15 mouse cellular contexts compared by ENCODE assay signal in the genomic region with DNA sequence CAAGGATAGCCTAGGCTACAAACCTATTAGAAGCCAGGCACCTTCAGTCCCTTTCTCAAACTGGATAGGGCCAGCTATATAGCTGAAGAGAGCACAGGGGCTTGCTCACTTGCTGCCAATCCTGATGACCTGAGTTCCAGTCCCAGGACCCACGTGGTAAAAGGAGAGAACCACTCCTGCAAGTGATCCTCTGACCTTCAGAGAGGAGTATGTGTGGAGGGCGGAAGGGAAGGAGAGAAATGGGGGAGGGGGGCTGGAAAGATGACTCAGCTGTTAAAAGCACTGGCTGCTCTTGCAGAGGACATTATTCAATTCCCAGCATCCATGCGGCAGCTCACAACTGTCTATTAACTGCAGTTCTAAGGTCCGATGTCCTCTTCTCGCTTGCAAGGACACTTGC. TPM values are rescaled to one million over a fixed set of nuclear protein-coding genes. Genes with fewer than 3 reads are reported as not detected.
DNase-seq lines count a peak whose midpoint lies in the region; ATAC-seq and TF ChIP-seq lines count a peak whose summit lies in the region.
"Had no signal": no experiment of that assay in that cellular context is flagged by ENCODE, and none has a peak within 500 bp of the region (broad histone marks: within the 10 kb centered on the region; RNA-seq: fewer than 3 reads in every experiment).

No protein-coding gene starts in this region.

- no peak overlapping the region for H3K4me2 ChIP-seq in heart, embryonic 14.5 days (ENCODE audit: low read length)
- H3K4me2 ChIP-seq in lung, postnatal 0 days (replicated peaks; ENCODE audit: low read depth, low read length), result no peak overlapping the region
- H3K4me2 ChIP-seq in intestine, embryonic 16.5 days (ENCODE audit: low read depth, low read length), result no peak overlapping the region
- no peak overlapping the region for H3K4me2 ChIP-seq in midbrain, postnatal 0 days (ENCODE audit: low read depth, low read length, poor library complexity, severe bottlenecking)
- H3K4me2 ChIP-seq: forebrain, embryonic 13.5 days had no signal

- 57% methylated on average over 5 of the region's 5 CpGs for WGBS in heart, embryonic 14.5 days
- WGBS in lung, postnatal 0 days, result 53% methylated on average over 5 of the region's 5 CpGs
- WGBS in lung, adult 2 months, result 57% methylated on average over 5 of the region's 5 CpGs
- WGBS in intestine, embryonic 16.5 days, result 55% methylated on average over 5 of the region's 5 CpGs
- 72% methylated on average over 5 of the region's 5 CpGs for WGBS in midbrain, postnatal 0 days

- TF ChIP-seq CTCF in lung, postnatal 0 days (IDR thresholded peaks at IDR 0.05), result no peak
- TF ChIP-seq CTCF in lung, adult 2 months (IDR thresholded peaks at IDR 0.05; ENCODE audit: insufficient read depth, low read length), result no peak
- TF ChIP-seq CTCF in midbrain, postnatal 0 days (IDR thresholded peaks at IDR 0.05), result no peak

- peaks cover 14 to 27% of the 10 kb centered on the region in 2 experiments for H3K4me1 ChIP-seq in heart, embryonic 14.5 days (ENCODE audit: control insufficient read depth in 2 of 2, insufficient read depth in 2 of 2, low read length in 2 of 2)
- H3K4me1 ChIP-seq in lung, postnatal 0 days (ENCODE audit: insufficient read depth, low read depth, low read length), result peaks cover 16% of the 10 kb centered on the region; the same call in 1 of the 2 replicates
- H3K4me1 ChIP-seq in lung, adult 2 months (ENCODE audit: control insufficient read depth, insufficient read depth, low read length), result peaks cover 8% of the 10 kb centered on the region; the same call in 1 of the 2 replicates
- peaks cover 23% of the 10 kb centered on the region for H3K4me1 ChIP-seq in intestine, embryonic 16.5 days (ENCODE audit: control insufficient read depth, insufficient read depth, low read length)
- no peaks in the 10 kb centered on the region for H3K4me1 ChIP-seq in midbrain, postnatal 0 days (ENCODE audit: insufficient read depth, low read length)

- no peaks in the 10 kb centered on the region for H3K36me3 ChIP-seq in heart, embryonic 14.5 days (ENCODE audit: control insufficient read depth, insufficient read depth, low read length)
- no peaks in the 10 kb centered on the region for H3K36me3 ChIP-seq in lung, postnatal 0 days (ENCODE audit: insufficient read depth, low read length)
- no peaks in the 10 kb centered on the region for H3K36me3 ChIP-seq in intestine, embryonic 16.5 days (ENCODE audit: control insufficient read depth, insufficient read depth, low read length)
- no peaks in the 10 kb centered on the region for H3K36me3 ChIP-seq in midbrain, postnatal 0 days (ENCODE audit: insufficient read depth, low read length)

- H3K4me3 ChIP-seq in heart, embryonic 14.5 days (ENCODE audit: control insufficient read depth in 1 of 2, insufficient read depth in 1 of 2, low read depth in 1 of 2, low read length in 2 of 2), result no peak overlapping the region
- H3K4me3 ChIP-seq in lung, postnatal 0 days (ENCODE audit: low read depth, low read length), result no peak overlapping the region
- no peak overlapping the region for H3K4me3 ChIP-seq in lung, adult 2 months (replicated peaks; ENCODE audit: extremely low read depth, low read depth, low read length)
- no peak overlapping the region for H3K4me3 ChIP-seq in intestine, embryonic 16.5 days (ENCODE audit: low read length)
- H3K4me3 ChIP-seq in midbrain, postnatal 0 days (ENCODE audit: low read depth, low read length), result no peak overlapping the region
- H3K4me3 ChIP-seq: forebrain, embryonic 13.5 days had no signal

- intact Hi-C loops in heart, postnatal 36 days (cut with DNase I), result no loop called here

- DNase-seq in heart, postnatal 36 days, result no peak
- no peak for DNase-seq in lung, postnatal 0 days (ENCODE audit: low spot score)
- no peak for DNase-seq in lung, adult 2 months
- DNase-seq in frontal cortex, postnatal 10 days (ENCODE audit: low spot score in 2 of 2), result no peak
- DNase-seq in midbrain, postnatal 0 days (ENCODE audit: low spot score), result no peak
- no peak for DNase-seq in urinary bladder, adult 2 months (ENCODE audit: low spot score)
- DNase-seq: cerebellum, adult 9-10 months; gastrocnemius, postnatal 36 days; midbrain, embryonic 14.5 days; right cerebral cortex, adult 18-20 months; thymus, postnatal 36 days had no signal

- no peaks in the 10 kb centered on the region for H3K9me3 ChIP-seq in heart, embryonic 14.5 days (ENCODE audit: control insufficient read depth, low read length)
- H3K9me3 ChIP-seq in lung, postnatal 0 days (ENCODE audit: low read length), result no peaks in the 10 kb centered on the region
- H3K9me3 ChIP-seq in intestine, embryonic 16.5 days (ENCODE audit: control insufficient read depth, low read length), result no peaks in the 10 kb centered on the region
- H3K9me3 ChIP-seq in midbrain, postnatal 0 days (ENCODE audit: low read length), result no peaks in the 10 kb centered on the region
- H3K9me3 ChIP-seq: forebrain, embryonic 13.5 days had no signal

- H3K27me3 ChIP-seq in heart, embryonic 14.5 days (ENCODE audit: control insufficient read depth, insufficient read depth, low read length), result no peaks in the 10 kb centered on the region
- no peaks in the 10 kb centered on the region for H3K27me3 ChIP-seq in lung, postnatal 0 days (replicated peaks; ENCODE audit: insufficient read depth, low read length)
- no peaks in the 10 kb centered on the region for H3K27me3 ChIP-seq in intestine, embryonic 16.5 days (replicated peaks; ENCODE audit: control insufficient read depth, insufficient read depth, low read length)
- 0 out of 2 replicates have a peak, but pooled peaks cover 3% of the 10 kb centered on the region for H3K27me3 ChIP-seq in midbrain, postnatal 0 days (ENCODE audit: insufficient read depth, low read length)

- H3K27ac ChIP-seq in heart, embryonic 14.5 days (replicated peaks in 1 of 2; ENCODE audit: control insufficient read depth in 1 of 2, insufficient read depth in 1 of 2, low read depth in 2 of 2, low read length in 2 of 2), result peak overlapping the region; percentile 9 to 39; a peak in 2 of 4 replicates
- H3K27ac ChIP-seq in lung, postnatal 0 days (ENCODE audit: low read length), result peak overlapping the region; percentile 96
- 0 out of 2 replicates have a peak overlapping the region, but pooled peaks have one; percentile 21 for H3K27ac ChIP-seq in intestine, embryonic 16.5 days (ENCODE audit: low read length)
- H3K27ac ChIP-seq in midbrain, postnatal 0 days (ENCODE audit: low read depth, low read length), result no peak overlapping the region
- H3K27ac ChIP-seq: forebrain, embryonic 13.5 days; hindbrain, postnatal 0 days had no signal

- no peak overlapping the region for H3K9ac ChIP-seq in heart, embryonic 14.5 days (ENCODE audit: low read length)
- H3K9ac ChIP-seq in lung, postnatal 0 days (replicated peaks; ENCODE audit: low read depth), result no peak overlapping the region
- no peak overlapping the region for H3K9ac ChIP-seq in intestine, embryonic 16.5 days (ENCODE audit: low read depth, low read length)
- H3K9ac ChIP-seq in midbrain, postnatal 0 days (replicated peaks; ENCODE audit: low read length, poor library complexity, severe bottlenecking), result no peak overlapping the region
- H3K9ac ChIP-seq: forebrain, embryonic 13.5 days had no signal

- TF ChIP-seq POLR2A in lung, adult 2 months (IDR thresholded peaks at IDR 0.05; ENCODE audit: borderline replicate concordance, extremely low read depth, low read depth, low read length), result no peak

- TF ChIP-seq EP300 in lung, postnatal 0 days (IDR thresholded peaks at IDR 0.05), result no peak

- no peak for ATAC-seq in heart, embryonic 14.5 days (ENCODE audit: insufficient number of reproducible peaks, insufficient read depth, low FRiP score, low read depth)
- ATAC-seq in lung, postnatal 0 days, result no peak
- no peak for ATAC-seq in intestine, embryonic 16.5 days
- ATAC-seq in midbrain, postnatal 0 days (ENCODE audit: low FRiP score), result no peak
- ATAC-seq: forebrain, embryonic 13.5 days; hindbrain, postnatal 0 days had no signal

RNA-seq across cellular contexts. Expression of a gene that starts 2.6 kb away (rescaled TPM):
- polyA plus RNA-seq in heart, embryonic 14.5 days (2014; fragmentation: Nextera tagmentation; extraction: Ambion mirVana), result 20.1 and 21.5 TPM in 2 replicates
- total RNA-seq in heart, postnatal 36 days (2021), result 1 to 10 TPM; 3.9 to 5.1 TPM
- 60.8 and 62.3 TPM in 2 replicates for polyA plus RNA-seq in lung, postnatal 0 days (2015; fragmentation: Nextera tagmentation; extraction: Ambion mirVana)
- 24.2 and 32.1 TPM in 2 replicates for polyA plus RNA-seq in lung, adult 2 months (2012; rRNA removed)
- 24.3 and 24.4 TPM in 2 replicates for polyA plus RNA-seq in intestine, embryonic 16.5 days (2015; fragmentation: Nextera tagmentation; extraction: Ambion mirVana)
- 4.7 and 7.3 TPM in 2 replicates for total RNA-seq in midbrain, postnatal 0 days (2014; rRNA removed)
- polyA plus RNA-seq in midbrain, postnatal 0 days (2015; fragmentation: Nextera tagmentation; extraction: Ambion mirVana), result 5.5 and 7.2 TPM in 2 replicates
- polyA plus RNA-seq in urinary bladder, adult 2 months (2012; rRNA removed), result 11.6 and 11.7 TPM in 2 replicates

RNA-seq across cellular contexts. Expression of a gene that starts 19.5 kb away (rescaled TPM):
- 35.2 and 39.4 TPM in 2 replicates for polyA plus RNA-seq in heart, embryonic 14.5 days (2014; fragmentation: Nextera tagmentation; extraction: Ambion mirVana)
- total RNA-seq in heart, postnatal 36 days (2021), result 10 to 100 TPM; 13.0 to 13.6 TPM
- 14.5 and 15.5 TPM in 2 replicates for polyA plus RNA-seq in lung, postnatal 0 days (2015; fragmentation: Nextera tagmentation; extraction: Ambion mirVana)
- 20.5 and 22.8 TPM in 2 replicates for polyA plus RNA-seq in lung, adult 2 months (2012; rRNA removed)
- 56.3 and 56.9 TPM in 2 replicates for polyA plus RNA-seq in intestine, embryonic 16.5 days (2015; fragmentation: Nextera tagmentation; extraction: Ambion mirVana)
- 94.6 and 97.7 TPM in 2 replicates for total RNA-seq in midbrain, postnatal 0 days (2014; rRNA removed)
- 40.8 and 42.1 TPM in 2 replicates for polyA plus RNA-seq in midbrain, postnatal 0 days (2015; fragmentation: Nextera tagmentation; extraction: Ambion mirVana)
- 19.1 and 19.7 TPM in 2 replicates for polyA plus RNA-seq in urinary bladder, adult 2 months (2012; rRNA removed)

RNA-seq across cellular contexts. Expression of a gene that starts 23.4 kb away (rescaled TPM):
- 151 and 160 TPM in 2 replicates for polyA plus RNA-seq in heart, embryonic 14.5 days (2014; fragmentation: Nextera tagmentation; extraction: Ambion mirVana)
- total RNA-seq in heart, postnatal 36 days (2021), result 100 to 1,000 TPM; 139 to 148 TPM
- polyA plus RNA-seq in lung, postnatal 0 days (2015; fragmentation: Nextera tagmentation; extraction: Ambion mirVana), result 112 and 125 TPM in 2 replicates
- polyA plus RNA-seq in lung, adult 2 months (2012; rRNA removed), result 113 and 130 TPM in 2 replicates
- 165 and 181 TPM in 2 replicates for polyA plus RNA-seq in intestine, embryonic 16.5 days (2015; fragmentation: Nextera tagmentation; extraction: Ambion mirVana)
- total RNA-seq in midbrain, postnatal 0 days (2014; rRNA removed), result 62.9 and 80.9 TPM in 2 replicates
- 105 TPM in 2 replicates for polyA plus RNA-seq in midbrain, postnatal 0 days (2015; fragmentation: Nextera tagmentation; extraction: Ambion mirVana)
- polyA plus RNA-seq in urinary bladder, adult 2 months (2012; rRNA removed), result 78.8 and 88.8 TPM in 2 replicates

RNA-seq across cellular contexts. Expression of a gene that starts 36.6 kb away (rescaled TPM):
- 13.9 and 14.4 TPM in 2 replicates for polyA plus RNA-seq in heart, embryonic 14.5 days (2014; fragmentation: Nextera tagmentation; extraction: Ambion mirVana)
- total RNA-seq in heart, postnatal 36 days (2021), result 1 to 10 TPM; 8.5 to 9.9 TPM
- 236 and 352 TPM in 2 replicates for polyA plus RNA-seq in lung, postnatal 0 days (2015; fragmentation: Nextera tagmentation; extraction: Ambion mirVana)
- polyA plus RNA-seq in lung, adult 2 months (2012; rRNA removed), result 332 and 372 TPM in 2 replicates
- polyA plus RNA-seq in intestine, embryonic 16.5 days (2015; fragmentation: Nextera tagmentation; extraction: Ambion mirVana), result 12.7 and 13.7 TPM in 2 replicates
- 4.5 and 5.2 TPM in 2 replicates for total RNA-seq in midbrain, postnatal 0 days (2014; rRNA removed)
- polyA plus RNA-seq in midbrain, postnatal 0 days (2015; fragmentation: Nextera tagmentation; extraction: Ambion mirVana), result 3.4 and 3.6 TPM in 2 replicates
- 27.4 and 28.7 TPM in 2 replicates for polyA plus RNA-seq in urinary bladder, adult 2 months (2012; rRNA removed)

RNA-seq across cellular contexts. Expression of a gene that starts 50.0 kb away (rescaled TPM):
- polyA plus RNA-seq in heart, embryonic 14.5 days (2014; fragmentation: Nextera tagmentation; extraction: Ambion mirVana), result 1.3 and 1.9 TPM in 2 replicates
- total RNA-seq in heart, postnatal 36 days (2021), result 1 to 10 TPM in 1 of 2 experiments, under 1 TPM in 1; 0.65 to 1.1 TPM
- polyA plus RNA-seq in lung, postnatal 0 days (2015; fragmentation: Nextera tagmentation; extraction: Ambion mirVana), result 3.3 and 3.8 TPM in 2 replicates
- polyA plus RNA-seq in lung, adult 2 months (2012; rRNA removed), result 1.8 and 1.9 TPM in 2 replicates
- polyA plus RNA-seq in intestine, embryonic 16.5 days (2015; fragmentation: Nextera tagmentation; extraction: Ambion mirVana), result 1.8 and 5.4 TPM in 2 replicates
- not detected in 2 replicates for total RNA-seq in midbrain, postnatal 0 days (2014; rRNA removed)
- 0.30 TPM in 1 of 2 replicates, not detected in the other for polyA plus RNA-seq in midbrain, postnatal 0 days (2015; fragmentation: Nextera tagmentation; extraction: Ambion mirVana)
- 1.1 and 1.5 TPM in 2 replicates for polyA plus RNA-seq in urinary bladder, adult 2 months (2012; rRNA removed)
- total RNA-seq: hindbrain, postnatal 0 days had no signal
- polyA plus RNA-seq: midbrain, embryonic 14.5 days had no signal
